Mouse (Mus musculus): ENCODE measurements around the gene Lpcat2.

The Lpcat2 gene

GRCm38 (mm10) chr8:92855171-92855894, at the start of gene Lpcat2:
Gene Lpcat2, plus strand, starts transcription at chr8:92855339.
- peak; percentile 55 to 65 for DNase-seq (ENCODE audit: low spot score in 2 of 2)

DNA sequence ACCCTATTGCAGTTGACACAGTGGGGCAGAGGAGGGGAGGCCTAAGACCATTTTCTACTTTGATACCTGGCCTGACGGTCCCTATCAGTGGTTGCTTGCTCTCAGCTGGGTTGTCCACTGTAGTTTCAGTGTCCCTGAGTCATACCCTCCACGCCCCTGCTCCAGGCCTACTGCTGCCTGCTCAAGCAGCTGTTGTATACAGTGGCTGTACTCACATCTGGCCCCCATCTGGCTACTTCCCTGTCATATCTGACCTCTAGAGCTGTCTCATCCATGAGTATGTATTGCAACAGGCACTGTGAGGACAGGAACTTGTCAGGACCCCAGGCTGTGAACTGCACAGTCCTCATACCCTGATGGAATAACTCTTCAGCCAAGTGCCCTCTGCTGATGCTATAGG, 42.4 kb upstream of the Lpcat2 start:
- no peak for DNase-seq (ENCODE audit: low spot score in 2 of 2)

- no peak for DNase-seq (ENCODE audit: low spot score in 2 of 2)
Measured at GRCm38 (mm10) chr8:92815661-92816060, 39.5 kb upstream of the Lpcat2 start.

DNA sequence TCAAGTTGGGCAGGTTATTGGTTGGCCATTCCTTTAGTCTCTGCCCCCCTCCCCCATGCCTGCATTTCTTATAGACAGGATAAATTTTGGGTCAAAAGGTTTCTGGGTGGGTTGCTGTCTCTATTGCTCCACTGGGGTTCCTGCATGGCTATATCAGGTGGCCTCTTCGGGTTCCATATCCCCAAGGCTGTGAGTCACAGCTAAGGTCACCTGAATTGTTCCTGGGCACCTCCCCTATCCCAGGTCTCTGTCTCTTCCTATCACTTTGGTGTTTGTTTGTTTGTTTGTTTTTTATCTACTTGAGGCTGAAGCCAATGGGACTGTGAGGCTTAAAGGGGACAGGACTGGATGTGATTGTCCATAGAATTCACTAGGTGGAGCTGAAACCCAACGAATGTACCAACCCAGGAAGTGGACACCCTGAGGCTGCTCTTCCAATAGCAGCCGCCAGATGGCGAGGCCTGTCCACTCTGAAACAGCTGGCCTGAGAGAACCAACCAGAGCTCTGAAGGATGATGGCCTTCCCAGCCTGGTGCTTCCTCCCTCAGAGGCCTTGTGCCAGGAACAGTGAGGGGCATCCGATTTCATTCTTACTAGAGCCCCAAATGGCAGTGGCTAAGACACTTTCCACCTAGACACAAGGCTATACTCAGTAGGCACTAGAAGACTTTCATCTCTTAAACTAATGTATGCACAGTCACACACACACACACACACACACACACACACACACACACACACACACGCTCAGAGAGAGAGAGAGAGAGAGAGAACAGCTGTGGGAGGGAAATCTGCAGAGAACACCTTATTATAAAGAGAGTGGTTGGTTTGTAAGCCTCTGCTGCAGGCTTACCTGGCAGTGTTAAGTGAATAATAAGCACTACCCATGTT, 37.0 kb upstream of the Lpcat2 start:
- DNase-seq (ENCODE audit: low spot score in 2 of 2) = peak; percentile 80 to 89

DNA sequence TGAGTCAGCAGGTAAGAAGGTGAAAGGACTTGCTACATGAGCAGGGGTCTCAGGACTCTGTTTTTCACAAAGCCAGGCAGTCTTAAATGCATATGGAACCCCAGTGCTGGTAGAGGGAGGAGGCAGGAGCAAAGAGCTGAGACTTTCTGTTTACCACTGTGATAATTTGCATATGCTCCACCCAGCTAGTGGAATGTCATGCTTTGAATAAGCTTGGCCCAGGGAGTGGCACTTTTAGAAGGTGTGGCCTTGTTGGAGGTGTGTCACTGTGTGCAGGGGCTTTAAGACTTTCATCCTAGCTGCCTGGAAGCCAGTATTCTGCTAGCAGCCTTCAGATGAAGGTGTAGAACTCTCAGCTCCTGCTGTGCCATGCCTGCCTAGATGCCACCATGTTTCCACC, 34.0 kb upstream of the Lpcat2 start:
- no peak for DNase-seq (ENCODE audit: low spot score in 2 of 2)

- DNase-seq (ENCODE audit: low spot score in 2 of 2) = no peak
Measured at GRCm38 (mm10) chr8:92822386-92822785, 32.8 kb upstream of the Lpcat2 start.

GRCm38 (mm10) chr8:92825991-92826390, 29.1 kb upstream of the Lpcat2 start:
- no peak for DNase-seq (ENCODE audit: low spot score in 2 of 2)

- no peak for DNase-seq (ENCODE audit: low spot score in 2 of 2)
Measured at GRCm38 (mm10) chr8:92827243-92828034, 27.7 kb upstream of the Lpcat2 start, which contains the start of gene Mmp2. Gene Mmp2, plus strand, starts transcription at chr8:92827291.

DNA sequence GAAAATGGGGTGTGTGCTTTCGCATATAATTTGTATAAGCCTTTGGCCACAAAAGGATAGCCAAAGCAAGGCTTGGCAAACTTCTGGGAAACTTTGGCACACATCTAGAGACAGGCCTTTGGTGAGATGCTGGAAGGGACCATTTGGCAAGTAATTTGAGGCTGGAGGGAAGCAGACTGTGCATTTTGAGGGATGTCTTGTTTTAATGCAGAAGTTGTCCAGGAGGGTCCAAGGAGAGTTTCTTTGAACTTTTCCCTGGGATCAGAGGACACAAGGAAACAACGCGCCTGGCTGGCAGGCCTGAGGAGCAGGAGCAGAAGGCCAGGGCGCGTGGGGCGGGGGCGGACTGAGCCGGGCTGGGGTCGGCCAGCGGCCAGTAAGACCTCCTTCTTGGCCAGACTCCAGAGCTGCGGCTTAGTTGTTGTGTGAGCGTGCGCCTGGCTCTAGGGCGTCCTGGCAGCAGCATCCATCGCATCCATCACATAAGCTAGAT, 26.8 kb upstream of the Lpcat2 start:
- DNase-seq (ENCODE audit: low spot score in 2 of 2) = peak; percentile 24 to 53

GRCm38 (mm10) chr8:92834065-92834731, 20.9 kb upstream of the Lpcat2 start:
- DNase-seq (ENCODE audit: low spot score in 2 of 2) = no peak

- no peak for DNase-seq (ENCODE audit: low spot score in 2 of 2)
Measured at GRCm38 (mm10) chr8:92834786-92835500, 20.2 kb upstream of the Lpcat2 start.

GRCm38 (mm10) chr8:92835901-92836300, 19.2 kb upstream of the Lpcat2 start:
- no peak for DNase-seq (ENCODE audit: low spot score in 2 of 2)

GRCm38 (mm10) chr8:92838616-92839015, 16.5 kb upstream of the Lpcat2 start:
- no peak for DNase-seq (ENCODE audit: low spot score in 2 of 2)

- DNase-seq (ENCODE audit: low spot score in 2 of 2) = no peak
Measured at GRCm38 (mm10) chr8:92839161-92839560, 16.0 kb upstream of the Lpcat2 start.

DNA sequence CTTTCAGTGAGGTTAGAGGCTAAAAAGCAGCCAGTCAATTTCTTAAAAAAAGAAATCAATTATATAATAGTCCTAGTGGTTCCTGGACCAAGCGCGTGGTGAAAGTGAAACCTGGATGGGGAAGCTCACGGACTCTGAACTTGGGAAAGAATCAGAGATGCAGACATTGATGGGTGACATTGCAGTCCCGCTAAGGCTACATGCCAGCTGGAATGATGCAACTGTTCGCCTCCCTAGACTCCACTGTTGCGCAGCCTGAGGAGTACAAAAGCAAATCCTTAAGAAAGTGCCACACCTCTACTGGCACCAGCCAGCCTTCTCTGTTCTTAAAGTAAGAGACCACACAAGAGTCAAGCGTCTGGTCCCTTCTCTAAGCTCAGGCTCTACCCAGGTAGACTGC, 15.3 kb upstream of the Lpcat2 start:
- no peak for DNase-seq (ENCODE audit: low spot score in 2 of 2)

DNA sequence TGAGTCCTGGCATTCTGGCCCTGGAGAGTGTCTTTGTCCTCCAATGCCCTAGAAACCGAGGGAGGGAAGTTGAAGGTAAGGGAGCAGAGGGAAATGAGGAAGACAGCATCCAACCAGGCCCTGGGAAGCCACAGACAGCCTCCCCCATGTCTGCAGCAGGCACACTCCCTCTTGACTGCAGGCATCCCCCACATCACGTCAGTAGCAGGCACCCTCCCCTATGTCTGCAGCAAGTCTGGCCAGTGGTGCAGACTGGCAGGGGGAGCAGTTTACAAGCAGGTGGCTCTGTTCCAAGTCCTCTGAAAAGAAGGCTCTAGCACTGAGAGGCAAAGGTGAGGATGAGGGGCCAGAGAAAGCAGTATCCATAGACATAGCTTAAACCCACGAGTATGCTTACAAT, 8.5 kb upstream of the Lpcat2 start:
- DNase-seq (ENCODE audit: low spot score in 2 of 2) = no peak

DNA sequence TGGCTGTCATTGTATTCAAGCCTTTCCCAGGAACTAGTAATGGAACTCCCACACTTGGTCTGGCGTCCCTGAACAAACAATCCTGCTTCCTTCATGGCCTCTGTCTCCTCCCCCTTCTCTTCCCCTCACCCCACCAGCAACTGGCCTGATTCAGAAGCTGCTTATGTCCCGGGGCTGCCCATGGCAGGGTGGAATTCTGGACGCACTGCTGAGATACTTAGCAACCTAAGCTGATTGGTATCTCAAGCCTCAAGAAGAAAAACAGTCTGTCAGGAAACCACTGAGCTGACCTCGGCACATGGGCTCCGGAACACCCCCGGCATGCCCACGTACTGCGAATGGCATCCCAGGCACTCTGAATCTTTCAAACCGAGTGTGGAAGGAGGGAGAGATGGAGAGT, 7.8 kb upstream of the Lpcat2 start:
- DNase-seq (ENCODE audit: low spot score in 2 of 2) = no peak

- no peak for DNase-seq (ENCODE audit: low spot score in 2 of 2)
Measured at GRCm38 (mm10) chr8:92849261-92849660, 5.9 kb upstream of the Lpcat2 start.

DNA sequence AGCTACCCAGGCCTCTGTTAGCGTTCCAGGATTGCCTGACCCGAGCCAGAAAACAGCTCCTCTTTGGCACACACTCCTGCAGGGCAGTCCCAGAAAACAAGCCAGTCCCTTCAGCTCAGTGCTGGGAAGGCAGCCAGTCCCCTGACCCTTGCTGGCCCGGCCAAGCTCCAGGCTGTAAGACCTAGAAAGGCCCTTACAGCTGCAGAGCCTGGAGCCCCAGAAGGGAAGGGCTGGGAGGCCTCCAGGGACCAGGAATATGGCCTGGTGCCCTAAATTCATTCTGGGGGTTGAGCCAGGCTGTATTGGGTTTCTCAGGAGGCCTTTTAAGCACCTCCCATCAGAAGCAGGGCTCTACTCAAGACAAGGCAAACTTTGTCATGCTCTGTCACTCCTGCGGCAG, 4.9 kb upstream of the Lpcat2 start:
- peak; percentile 56 to 77 for DNase-seq (ENCODE audit: low spot score in 2 of 2)

DNA sequence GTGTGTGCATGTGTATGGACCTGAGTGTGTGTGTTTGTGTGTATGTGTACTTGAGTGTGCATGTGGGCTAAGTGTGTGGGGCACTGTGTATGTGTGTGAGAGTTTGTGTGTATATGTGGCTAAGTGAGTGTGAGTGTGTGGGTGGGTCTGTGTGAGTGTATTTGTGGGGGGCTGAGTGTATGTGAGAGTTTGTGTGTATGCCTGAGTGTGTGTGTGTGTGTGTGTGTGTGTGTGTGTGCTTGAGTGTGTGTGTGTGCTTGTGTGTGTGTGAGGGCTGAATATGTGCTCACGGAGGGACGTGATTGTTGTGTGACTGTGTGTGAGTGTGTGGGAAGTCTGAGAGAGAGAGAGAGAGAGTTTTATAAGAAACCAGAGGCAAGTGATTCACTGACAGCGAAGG, 3.8 kb upstream of the Lpcat2 start:
- DNase-seq (ENCODE audit: low spot score in 2 of 2) = no peak
